Mouse (Mus musculus): Measurements from ENCODE around the gene Sidt1.

DNA sequence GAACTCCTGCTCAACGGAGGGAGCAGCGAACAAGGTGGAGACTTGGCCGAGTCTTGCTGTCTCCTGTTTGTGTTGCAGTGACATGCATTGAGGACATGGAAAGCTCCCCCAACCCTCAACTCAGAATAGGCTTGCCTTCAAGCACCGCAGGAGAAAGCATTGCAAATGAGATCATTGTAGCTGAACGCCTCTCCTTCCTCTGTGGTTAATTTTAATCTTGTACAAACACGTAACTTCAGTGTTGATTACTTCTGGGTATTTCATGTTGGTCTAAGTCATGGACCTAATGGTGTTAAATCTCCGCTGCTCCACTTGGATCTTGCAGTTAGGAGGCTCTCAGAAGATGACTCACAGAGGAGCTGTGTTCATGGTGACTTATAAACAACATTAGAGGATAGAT lies 120.3 kb downstream of the Sidt1 start:
- no peak for TF ChIP-seq CTCF (IDR thresholded peaks at IDR 0.05; ENCODE audit: low read depth)
- TF ChIP-seq EP300 (optimal IDR thresholded peaks at IDR 0.05), result no peak
